Mouse (Mus musculus): ENCODE results near the gene Cbx5.

DNA sequence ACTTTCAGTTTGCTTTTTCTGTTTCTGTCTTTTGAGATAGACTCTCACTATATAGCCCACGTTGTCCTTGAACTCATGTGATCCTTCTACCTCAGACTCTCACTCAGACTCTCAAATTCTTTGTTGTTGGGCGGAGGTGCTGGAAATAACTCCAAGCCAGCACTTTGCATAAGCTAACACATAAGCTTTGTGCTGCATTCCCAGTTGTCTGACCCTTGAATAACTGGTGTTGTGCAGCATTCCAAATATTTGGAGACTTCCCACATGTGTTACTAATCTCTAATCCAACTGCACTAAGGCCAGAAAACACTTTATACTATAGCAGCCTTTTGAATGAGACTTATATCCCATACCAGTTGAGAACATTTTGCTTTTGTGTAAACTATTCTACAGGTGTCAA, 10.7 kb downstream of the Cbx5 start:
- TF ChIP-seq HCFC1 (IDR thresholded peaks at IDR 0.05; ENCODE audit: borderline replicate concordance, insufficient read depth, low read length) (no peak), ZNF384 (IDR thresholded peaks at IDR 0.05; ENCODE audit: low read depth, low read length) (no peak)

All from ES-E14 (cell line).